Mouse (Mus musculus) bone marrow macrophage, adult 2 months (primary cell): ENCODE measurements around the gene Gm26657. TPM values are rescaled to one million over a fixed set of nuclear protein-coding genes. Genes with fewer than 3 reads are reported as not detected.

Experiments used
- H3K27ac ChIP-seq: 2 replicates; pipeline ENCODE4 v1.5.1; 2012; ENCODE audit warnings: low read depth, low read length; ENCODE audit not compliant: insufficient read depth
- H3K4me1 ChIP-seq: 2 replicates; pipeline ENCODE4 v1.6.1; 2012; ENCODE audit warnings: low read length; ENCODE audit not compliant: control insufficient read depth, insufficient read depth
- H3K4me3 ChIP-seq: 2 replicates; pipeline ENCODE4 v1.5.1; 2012; ENCODE audit warnings: mild to moderate bottlenecking, low read length, moderate library complexity; ENCODE audit not compliant: insufficient read depth
- CTCF ChIP-seq: IDR thresholded peaks from 2 replicates; pipeline ENCODE4 v1.5.1; 2012; ENCODE audit warnings: low read depth, mild to moderate bottlenecking, low read length, moderate library complexity
- POLR2A ChIP-seq: IDR thresholded peaks from 2 replicates; pipeline ENCODE4 v1.6.1; 2012; ENCODE audit warnings: mild to moderate bottlenecking, low read depth, low read length, borderline replicate concordance
- polyA plus RNA-seq: library from polyadenylated mRNA; stranded (reverse); fragments of >200 nt; gene quantifications from 2 replicates; pipeline ENCODE4 v1.2.4, GENCODE M21; 2012; ENCODE audit not compliant: missing spikeins, insufficient read depth, insufficient read length

Gene Gm26657
- polyA plus RNA-seq, result not detected in 2 replicates

- H3K27ac ChIP-seq, result no peak within 1 kb of the TSS
- no peaks in the 10 kb centered on the region for H3K4me1 ChIP-seq
- no peak within 1 kb of the TSS for H3K4me3 ChIP-seq
- TF ChIP-seq CTCF (no peak), POLR2A (no peak)
Observed at GRCm38 (mm10) chr4:56740020-56740485, at the start of gene Gm26657. Gene Gm26657, plus strand, starts transcription at chr4:56740070.

GRCm38 (mm10) chr4:56696401-56696800, 43.5 kb upstream of the Gm26657 start:
- Histone ChIP-seq H3K4me3 (no peak overlapping the region), H3K27ac (no peak overlapping the region), H3K4me1 (no peaks in the 10 kb centered on the region)
- TF ChIP-seq POLR2A (no peak), CTCF (no peak)

- H3K4me1 ChIP-seq, result no peaks in the 10 kb centered on the region
- no peak overlapping the region for H3K4me3 ChIP-seq
- no peak for TF ChIP-seq POLR2A
- TF ChIP-seq CTCF, result no peak
- no peak overlapping the region for H3K27ac ChIP-seq
Observed at GRCm38 (mm10) chr4:56698671-56699070, 41.2 kb upstream of the Gm26657 start.

- Histone ChIP-seq H3K4me3 (peak overlapping the region; percentile 30; the same call in 1 of the 2 replicates), H3K4me1 (no peaks in the 10 kb centered on the region), H3K27ac (no peak overlapping the region)
- TF ChIP-seq POLR2A (no peak), CTCF (no peak)
Observed at GRCm38 (mm10) chr4:56702234-56702633, 37.6 kb upstream of the Gm26657 start.

GRCm38 (mm10) chr4:56713155-56713554, 26.7 kb upstream of the Gm26657 start:
- Histone ChIP-seq H3K27ac (no peak overlapping the region), H3K4me3 (no peak overlapping the region), H3K4me1 (no peaks in the 10 kb centered on the region)
- TF ChIP-seq CTCF (no peak), POLR2A (no peak)

GRCm38 (mm10) chr4:56716801-56717200, 23.1 kb upstream of the Gm26657 start:
- TF ChIP-seq CTCF (no peak), POLR2A (no peak)
- no peaks in the 10 kb centered on the region for H3K4me1 ChIP-seq
- no peak overlapping the region for H3K27ac ChIP-seq
- no peak overlapping the region for H3K4me3 ChIP-seq

GRCm38 (mm10) chr4:56717932-56718331, 21.9 kb upstream of the Gm26657 start:
- TF ChIP-seq POLR2A, result no peak
- TF ChIP-seq CTCF, result no peak
- Histone ChIP-seq H3K4me1 (no peaks in the 10 kb centered on the region), H3K27ac (no peak overlapping the region), H3K4me3 (no peak overlapping the region)

GRCm38 (mm10) chr4:56718573-56719442, 21.1 kb upstream of the Gm26657 start:
- H3K4me1 ChIP-seq, result no peaks in the 10 kb centered on the region
- H3K4me3 ChIP-seq, result no peak overlapping the region
- TF ChIP-seq CTCF, result no peak
- no peak for TF ChIP-seq POLR2A
- H3K27ac ChIP-seq, result no peak overlapping the region

- Histone ChIP-seq H3K4me1 (no peaks in the 10 kb centered on the region), H3K4me3 (no peak overlapping the region), H3K27ac (no peak overlapping the region)
- no peak for TF ChIP-seq CTCF
- no peak for TF ChIP-seq POLR2A
Observed at GRCm38 (mm10) chr4:56719456-56719855, 20.4 kb upstream of the Gm26657 start.

- TF ChIP-seq POLR2A, result no peak
- TF ChIP-seq CTCF, result no peak
- no peak overlapping the region for H3K4me3 ChIP-seq
- H3K4me1 ChIP-seq, result no peaks in the 10 kb centered on the region
- H3K27ac ChIP-seq, result no peak overlapping the region
Observed at GRCm38 (mm10) chr4:56720403-56720802, 19.5 kb upstream of the Gm26657 start.
